Mouse (Mus musculus): Measurements from ENCODE around the gene Scrn1.

DNA sequence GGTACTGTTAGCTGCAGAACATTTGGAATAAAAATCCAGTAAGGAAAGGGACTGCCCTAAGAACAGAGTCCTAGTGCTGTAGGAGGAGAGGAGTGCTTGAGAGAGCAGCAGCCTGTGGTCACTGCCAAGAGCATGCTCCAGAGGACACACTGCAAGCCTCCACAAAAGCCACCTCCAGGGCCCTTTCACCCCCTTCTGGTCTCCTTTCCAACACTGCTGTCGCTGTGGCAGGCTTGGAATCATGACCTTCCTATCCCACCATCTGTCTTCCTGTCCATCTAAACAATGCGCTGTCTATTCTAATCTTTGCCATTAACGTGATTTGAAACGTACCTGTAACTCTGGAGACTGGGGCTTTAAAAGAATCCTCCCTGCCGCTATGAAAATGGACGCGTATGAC lies 7.8 kb downstream of the Scrn1 start:
- no peak for TF ChIP-seq POLR2A (IDR thresholded peaks at IDR 0.05; ENCODE audit: insufficient read length, low read depth)
- no peak for TF ChIP-seq TCF12 (IDR thresholded peaks at IDR 0.05; ENCODE audit: insufficient read depth, poor library complexity, severe bottlenecking)
- TF ChIP-seq USF1 (IDR thresholded peaks at IDR 0.05; ENCODE audit: low read depth), result no peak
- TF ChIP-seq CEBPB (IDR thresholded peaks at IDR 0.05; ENCODE audit: insufficient read depth, poor library complexity, severe bottlenecking), result no peak
